Mouse (Mus musculus) heart, embryonic 13.5 days (tissue): Measurements from ENCODE around the gene Sycp3. TPM values are rescaled to one million over a fixed set of nuclear protein-coding genes. Genes with fewer than 3 reads are reported as not detected.

ENCODE experiments used
- ATAC-seq: fragments of 200-750 bp; cut with Nextera tagmentation; 2 replicates; pipeline ENCODE4 v1.8.0; 2017; ENCODE audit warnings: moderate TSS enrichment; ENCODE audit not compliant: insufficient number of reproducible peaks, low FRiP score, low TSS enrichment; ENCODE audit errors: extremely low read depth
- H3K27ac ChIP-seq: fragments of 300-500 bp; sonication (generic); replicated peaks from 2 replicates; pipeline ENCODE4 v1.5.1; 2015; ENCODE audit warnings: moderate library complexity, mild to moderate bottlenecking, inconsistent platforms
- H3K27me3 ChIP-seq: fragments of 300-500 bp; sonication (generic); replicated peaks from 2 replicates; pipeline ENCODE4 v1.6.1; 2015; ENCODE audit warnings: mild to moderate bottlenecking, inconsistent platforms
- H3K36me3 ChIP-seq: fragments of 300-500 bp; sonication (generic); 2 replicates; pipeline ENCODE4 v1.6.1; 2015; ENCODE audit warnings: mild to moderate bottlenecking, inconsistent platforms
- H3K4me1 ChIP-seq: fragments of 300-500 bp; sonication (generic); 2 replicates; pipeline ENCODE4 v1.6.1; 2015; ENCODE audit warnings: inconsistent platforms
- H3K4me2 ChIP-seq: fragments of 300-500 bp; sonication (generic); 2 replicates; pipeline ENCODE4 v1.6.1; 2015; ENCODE audit warnings: inconsistent platforms, mild to moderate bottlenecking, moderate library complexity
- H3K4me3 ChIP-seq: fragments of 300-500 bp; sonication (generic); 2 replicates; pipeline ENCODE4 v1.5.1; 2015; ENCODE audit warnings: moderate library complexity, mild to moderate bottlenecking, inconsistent platforms
- H3K9ac ChIP-seq: fragments of 300-500 bp; sonication (generic); 2 replicates; pipeline ENCODE4 v1.6.1; 2015; ENCODE audit warnings: inconsistent platforms, mild to moderate bottlenecking, moderate library complexity
- H3K9me3 ChIP-seq: fragments of 300-500 bp; sonication (generic); 2 replicates; pipeline ENCODE4 v1.6.1; 2016; ENCODE audit warnings: inconsistent platforms
- WGBS: fragments of 180-500 bp; shearing (Covaris S2); methylation state at CpG from one replicate; pipeline ENCODE4 v1.1.7; 2015; ENCODE audit warnings: mixed read lengths; 5-methylcytosine and 5-hydroxymethylcytosine counted together
- polyA plus RNA-seq: library from polyadenylated mRNA; unstranded; fragments of >200 nt; fragmentation: Nextera tagmentation; extraction: Ambion mirVana; gene quantifications from 2 replicates; pipeline ENCODE4 v1.2.1, GENCODE M21; 2015

Gene Sycp3
- polyA plus RNA-seq = 0.31 and 0.36 TPM in 2 replicates

- Histone ChIP-seq H3K36me3 (no peaks in the 10 kb centered on the region), H3K4me2 (no peak within 1 kb of the TSS), H3K9ac (no peak within 1 kb of the TSS), H3K27ac (no peak within 1 kb of the TSS), H3K9me3 (no peaks in the 10 kb centered on the region), H3K4me1 (no peaks in the 10 kb centered on the region), H3K27me3 (no peaks in the 10 kb centered on the region), H3K4me3 (no peak within 1 kb of the TSS)
- 66% methylated on average over 33 of the region's 33 CpGs for WGBS
- no peak for ATAC-seq
These were observed at the start of gene Sycp3 for GRCm38 (mm10) chr10:88459502-88459992. Gene Sycp3, plus strand, starts transcription at chr10:88459569.

GRCm38 (mm10) chr10:88409751-88410150 lies 49.6 kb upstream of the Sycp3 start:
- Histone ChIP-seq H3K27me3 (no peaks in the 10 kb centered on the region), H3K4me2 (no peak overlapping the region), H3K27ac (no peak overlapping the region), H3K9ac (no peak overlapping the region), H3K36me3 (peaks cover 5% of the 10 kb centered on the region; the same call in 1 of the 2 replicates), H3K4me1 (peaks cover 25% of the 10 kb centered on the region), H3K9me3 (no peaks in the 10 kb centered on the region), H3K4me3 (no peak overlapping the region)
- 55% methylated on average over 2 of the region's 2 CpGs for WGBS
- no peak for ATAC-seq

DNA sequence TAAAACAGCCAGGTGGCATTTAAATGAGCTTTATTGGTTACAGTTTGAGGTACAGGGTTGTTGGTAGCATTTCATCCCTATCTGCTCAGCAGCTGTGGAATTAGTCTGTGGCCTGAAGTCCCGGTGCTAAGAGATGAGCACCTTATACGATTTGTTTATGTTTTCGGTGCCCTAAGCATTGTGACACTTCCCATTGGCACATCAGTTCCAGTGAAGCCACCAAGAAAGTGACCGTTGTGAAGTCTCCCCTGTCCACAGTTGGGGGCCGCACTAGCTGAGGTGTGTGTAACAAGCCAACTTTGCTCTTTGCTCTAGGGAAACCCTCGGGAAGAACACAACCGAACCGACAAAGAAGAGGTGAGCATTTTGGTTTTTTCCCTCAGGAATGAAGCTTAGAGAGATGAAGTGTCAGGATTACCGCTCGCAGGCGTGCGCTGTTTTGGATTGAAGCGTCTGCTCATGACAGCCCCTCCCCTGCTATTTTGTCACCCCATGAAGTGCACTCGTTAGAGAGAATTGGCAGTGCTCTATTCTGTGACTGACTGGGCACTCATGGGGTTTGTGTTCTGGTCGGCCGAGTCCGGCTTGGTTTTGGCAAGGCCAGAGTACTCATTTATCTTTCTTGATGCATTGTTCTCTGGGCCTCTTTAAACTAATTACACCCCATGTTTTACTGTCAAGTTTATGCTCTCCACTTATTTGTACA lies 46.9 kb upstream of the Sycp3 start:
- Histone ChIP-seq H3K9me3 (no peaks in the 10 kb centered on the region), H3K4me2 (no peak overlapping the region), H3K27me3 (no peaks in the 10 kb centered on the region), H3K9ac (no peak overlapping the region), H3K27ac (no peak overlapping the region), H3K36me3 (peaks cover 26% of the 10 kb centered on the region), H3K4me3 (no peak overlapping the region), H3K4me1 (peaks cover 20% of the 10 kb centered on the region)
- 76% methylated on average over 17 of the region's 17 CpGs for WGBS
- no peak for ATAC-seq

DNA sequence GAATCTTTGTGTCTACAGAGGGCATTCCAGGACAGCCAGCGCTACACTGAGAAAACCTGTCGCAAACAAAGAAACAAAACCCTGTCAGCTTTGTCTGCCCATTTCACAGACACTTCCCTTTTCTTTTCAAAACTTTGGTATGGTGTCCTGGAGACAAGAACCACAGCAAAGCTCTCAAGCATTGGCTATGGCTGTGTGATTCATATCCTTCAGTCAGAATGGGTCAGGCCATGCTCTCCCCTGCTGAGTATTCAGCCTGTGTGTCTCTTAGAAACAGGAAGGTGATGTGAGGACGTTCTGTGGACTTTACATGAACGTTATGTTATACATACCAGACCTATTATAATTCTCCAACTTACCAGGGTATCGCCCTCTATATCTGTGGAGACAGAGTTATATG lies 41.7 kb upstream of the Sycp3 start:
- Histone ChIP-seq H3K27me3 (no peaks in the 10 kb centered on the region), H3K9me3 (no peaks in the 10 kb centered on the region), H3K4me3 (no peak overlapping the region), H3K4me2 (no peak overlapping the region), H3K9ac (no peak overlapping the region), H3K36me3 (peaks cover 45% of the 10 kb centered on the region), H3K27ac (no peak overlapping the region), H3K4me1 (peaks cover 13% of the 10 kb centered on the region)
- ATAC-seq = no peak
- 83% methylated on average over 5 of the region's 5 CpGs for WGBS

DNA sequence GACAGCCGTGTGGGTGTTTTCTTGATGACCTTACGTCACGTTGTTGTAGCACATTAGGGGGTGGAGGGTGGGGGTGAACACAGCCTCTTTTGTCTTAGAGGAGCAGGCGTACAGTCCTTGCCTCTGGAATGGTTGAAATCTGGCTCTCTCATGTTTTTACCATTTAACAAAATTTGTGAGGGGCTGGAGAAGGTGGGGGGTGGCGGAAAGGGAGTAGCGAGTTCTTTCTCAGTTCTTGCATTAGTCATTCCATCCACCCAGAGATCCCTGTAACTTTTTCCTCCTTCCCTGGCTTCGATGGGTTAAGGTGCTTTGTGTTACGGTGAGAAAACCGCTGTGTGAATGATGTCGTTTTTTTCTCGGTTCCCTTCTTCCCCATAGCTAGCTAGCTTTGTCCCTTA lies 39.2 kb upstream of the Sycp3 start:
- no peak overlapping the region for H3K4me2 ChIP-seq
- WGBS = 77% methylated on average over 11 of the region's 11 CpGs
- H3K36me3 ChIP-seq = peaks cover 43% of the 10 kb centered on the region
- no peak overlapping the region for H3K27ac ChIP-seq
- H3K9me3 ChIP-seq = no peaks in the 10 kb centered on the region
- H3K4me1 ChIP-seq = peaks cover 13% of the 10 kb centered on the region
- no peak for ATAC-seq
- no peak overlapping the region for H3K4me3 ChIP-seq
- H3K9ac ChIP-seq = no peak overlapping the region
- H3K27me3 ChIP-seq = no peaks in the 10 kb centered on the region

DNA sequence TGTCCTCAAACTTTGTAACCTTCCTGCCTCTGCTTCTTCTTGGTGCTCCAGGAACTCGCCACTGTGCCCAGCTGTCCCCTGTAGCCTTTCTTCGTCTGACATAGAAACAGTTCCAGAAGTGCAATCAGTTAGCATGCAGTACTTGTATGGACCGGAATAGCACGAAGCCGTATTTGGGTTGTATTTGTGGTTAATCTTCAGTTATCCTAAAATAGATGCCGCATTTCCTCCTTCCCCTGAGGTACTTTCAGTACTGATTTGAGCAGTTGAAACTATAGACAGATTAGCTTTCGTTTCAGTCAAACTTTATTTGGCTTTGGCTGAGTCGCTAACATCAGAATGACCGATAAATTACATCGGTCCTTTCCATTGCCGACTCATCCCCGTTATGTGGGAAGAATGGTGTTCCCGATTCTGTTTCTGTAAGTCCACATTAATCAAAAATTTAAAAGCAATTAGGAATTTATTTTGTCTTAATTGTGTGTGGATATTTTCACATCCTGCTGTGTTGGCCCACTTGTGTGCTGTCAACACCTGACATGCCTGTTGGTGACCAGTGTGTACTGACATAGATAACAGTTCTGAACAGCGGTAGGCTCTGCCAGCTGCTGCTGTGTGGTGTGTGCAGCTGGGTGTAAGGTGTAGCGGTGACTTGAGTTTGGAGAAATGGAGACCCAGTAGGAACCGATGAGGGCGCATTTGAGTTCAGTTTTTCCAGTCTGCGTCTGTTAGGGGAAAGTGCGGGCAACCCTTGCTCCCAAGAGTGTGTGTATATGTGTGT lies 38.5 kb upstream of the Sycp3 start:
- Histone ChIP-seq H3K36me3 (peaks cover 36% of the 10 kb centered on the region), H3K9me3 (no peaks in the 10 kb centered on the region), H3K27ac (no peak overlapping the region), H3K4me3 (no peak overlapping the region), H3K4me2 (no peak overlapping the region), H3K4me1 (peaks cover 13% of the 10 kb centered on the region), H3K27me3 (no peaks in the 10 kb centered on the region), H3K9ac (no peak overlapping the region)
- no peak for ATAC-seq
- 73% methylated on average over 19 of the region's 19 CpGs for WGBS

DNA sequence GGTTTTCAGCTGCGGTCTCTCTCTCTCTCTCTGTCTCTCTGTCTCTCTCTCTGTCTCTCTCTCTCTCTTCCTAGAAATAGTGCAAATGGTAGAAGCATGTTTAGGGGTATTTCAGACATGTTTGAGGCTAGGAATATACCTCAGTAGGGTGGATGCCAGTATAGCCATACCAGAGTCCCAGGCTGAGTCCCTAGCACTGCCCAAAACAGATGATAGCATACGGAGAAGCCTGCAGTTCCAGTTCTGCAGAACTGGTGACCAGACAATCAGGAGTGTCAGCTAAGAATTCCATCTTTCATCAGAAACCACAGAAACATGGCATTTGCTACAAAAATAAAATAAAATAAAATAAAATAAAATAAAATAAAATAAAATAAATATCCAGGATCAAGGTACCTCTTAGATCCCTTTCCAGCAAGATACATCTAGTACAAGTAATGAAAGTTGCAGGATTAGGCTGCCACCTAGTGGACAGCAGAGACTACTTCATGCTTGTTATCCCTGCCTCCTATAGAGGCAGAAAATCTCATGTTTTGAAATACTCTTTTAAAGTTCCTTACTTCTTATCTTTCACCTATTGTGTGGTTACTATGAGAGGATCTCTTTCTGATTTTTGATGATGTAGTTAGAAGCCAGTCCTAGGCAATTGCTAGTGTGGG lies 33.1 kb upstream of the Sycp3 start:
- H3K4me3 ChIP-seq = no peak overlapping the region
- peaks cover 28% of the 10 kb centered on the region for H3K36me3 ChIP-seq
- no peak overlapping the region for H3K27ac ChIP-seq
- no peak overlapping the region for H3K4me2 ChIP-seq
- no peak for ATAC-seq
- no peaks in the 10 kb centered on the region for H3K9me3 ChIP-seq
- H3K4me1 ChIP-seq = peaks cover 5% of the 10 kb centered on the region
- no peak overlapping the region for H3K9ac ChIP-seq
- WGBS = 93% methylated on average over 2 of the region's 2 CpGs
- H3K27me3 ChIP-seq = no peaks in the 10 kb centered on the region

GRCm38 (mm10) chr10:88426896-88427295 lies 32.5 kb upstream of the Sycp3 start:
- Histone ChIP-seq H3K4me3 (no peak overlapping the region), H3K36me3 (peaks cover 31% of the 10 kb centered on the region), H3K9ac (no peak overlapping the region), H3K27me3 (no peaks in the 10 kb centered on the region), H3K9me3 (no peaks in the 10 kb centered on the region), H3K27ac (no peak overlapping the region), H3K4me1 (no peaks in the 10 kb centered on the region), H3K4me2 (no peak overlapping the region)
- 52% methylated on average over 5 of the region's 5 CpGs for WGBS
- no peak for ATAC-seq

GRCm38 (mm10) chr10:88427998-88428397 lies 31.4 kb upstream of the Sycp3 start:
- no peak for ATAC-seq
- Histone ChIP-seq H3K9ac (no peak overlapping the region), H3K4me3 (no peak overlapping the region), H3K27ac (no peak overlapping the region), H3K4me2 (no peak overlapping the region), H3K36me3 (peaks cover 34% of the 10 kb centered on the region), H3K4me1 (no peaks in the 10 kb centered on the region), H3K9me3 (no peaks in the 10 kb centered on the region), H3K27me3 (no peaks in the 10 kb centered on the region)
- 90% methylated on average over 6 of the region's 6 CpGs for WGBS

DNA sequence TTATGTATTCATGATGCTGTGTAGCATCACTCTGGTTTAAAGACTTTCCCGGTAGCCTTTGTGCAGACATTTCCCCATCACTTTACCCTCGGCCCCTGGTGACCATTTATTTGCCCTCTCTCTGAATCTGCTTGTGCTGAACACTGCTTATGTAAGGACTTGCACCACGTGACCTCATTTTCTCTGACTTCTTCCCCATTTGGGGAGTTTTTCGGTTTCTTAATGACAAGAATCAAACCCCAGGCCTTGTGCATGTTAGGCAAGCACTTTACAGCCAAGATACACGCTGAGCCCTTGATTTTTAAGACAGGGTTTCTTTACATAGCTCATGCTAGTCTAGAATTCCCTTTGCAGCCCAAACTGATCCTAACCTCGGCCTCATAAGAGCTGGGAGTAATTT lies 18.1 kb upstream of the Sycp3 start:
- Histone ChIP-seq H3K27ac (no peak overlapping the region), H3K4me1 (no peaks in the 10 kb centered on the region), H3K36me3 (peaks cover 57% of the 10 kb centered on the region), H3K9me3 (0 out of 2 replicates have a peak, but pooled peaks cover 5% of the 10 kb centered on the region), H3K4me2 (no peak overlapping the region), H3K9ac (no peak overlapping the region), H3K27me3 (no peaks in the 10 kb centered on the region), H3K4me3 (no peak overlapping the region)
- WGBS = 70% methylated on average over 6 of the region's 6 CpGs
- ATAC-seq = no peak

- ATAC-seq = no peak
- no peak overlapping the region for H3K4me2 ChIP-seq
- no peaks in the 10 kb centered on the region for H3K9me3 ChIP-seq
- no peaks in the 10 kb centered on the region for H3K4me1 ChIP-seq
- H3K27ac ChIP-seq = no peak overlapping the region
- H3K27me3 ChIP-seq = no peaks in the 10 kb centered on the region
- no peak overlapping the region for H3K9ac ChIP-seq
- 67% methylated on average over 2 of the region's 2 CpGs for WGBS
- no peak overlapping the region for H3K4me3 ChIP-seq
- H3K36me3 ChIP-seq = peaks cover 8% of the 10 kb centered on the region
These were observed 8.1 kb upstream of the Sycp3 start for GRCm38 (mm10) chr10:88451221-88451620.
